Comparison of ENCODE assay signal across 17 mouse cellular contexts in the genomic region with DNA sequence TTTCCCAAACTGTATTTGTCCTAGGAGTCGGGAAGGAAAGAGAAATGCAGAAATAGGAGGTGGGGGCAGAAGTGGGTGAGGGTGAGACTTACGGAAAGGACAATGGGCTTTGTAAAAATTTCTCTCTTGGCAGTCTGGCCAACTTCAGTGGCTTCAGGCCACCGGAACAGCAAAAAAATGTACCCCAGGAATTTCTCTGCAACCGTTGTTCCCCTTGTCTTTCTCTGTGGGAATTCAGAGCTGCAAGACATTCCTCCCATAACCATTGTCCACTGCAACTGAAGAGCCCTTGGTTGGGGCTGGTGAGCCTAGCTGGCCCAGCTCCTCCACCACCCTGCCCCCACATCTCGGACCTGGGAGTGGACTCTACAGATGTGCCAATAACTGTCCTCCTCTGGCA.
A peak's percentile ranks its signal among the peaks of the same experiment; 100 is the strongest.
DNase-seq lines count a peak whose midpoint lies in the region; ATAC-seq lines count a peak whose summit lies in the region.
"Had no signal": no experiment of that assay in that cellular context is flagged by ENCODE, and none has a peak within 500 bp of the region (broad histone marks: within the 10 kb centered on the region; RNA-seq: fewer than 3 reads in every experiment).

No protein-coding gene starts in this region.

- no peak for ATAC-seq in erythroid progenitor cell, adult 5-6 weeks (replicated peaks; ENCODE audit: low FRiP score, poor library complexity, severe bottlenecking)
- ATAC-seq: activated CD4-positive, CD25-positive, alpha-beta regulatory T cell, adult 4 months; CD4-positive, CD25-positive, alpha-beta regulatory T cell, adult 4 months; Patski had no signal

- DNase-seq in Muller cell, postnatal 12 days (ENCODE audit: inconsistent ontology term): peak; percentile 91
- DNase-seq: adrenal gland, adult 2 months; adrenal gland, adult 8-10 months; adrenal gland, postnatal 10 days; adrenal gland, postnatal 14 days; adrenal gland, postnatal 25 days; adrenal gland, postnatal 36 days; B cell, adult 2 months; cerebellum, adult 11 months; cerebellum, adult 11-12 months; cerebellum, adult 18-20 months; cerebellum, adult 2 months; cerebellum, adult 8-10 months had no signal
